Mouse (Mus musculus) ES-E14 (cell line): Measurements from ENCODE around the gene Cenpe.

Source experiments
- HCFC1 ChIP-seq: IDR thresholded peaks from 2 replicates; pipeline ENCODE4 v1.6.1; 2012; ENCODE audit warnings: low read length, inconsistent platforms, borderline replicate concordance; ENCODE audit not compliant: insufficient read depth
- ZC3H11A ChIP-seq: IDR thresholded peaks from 2 replicates; pipeline ENCODE4 v1.6.1; 2012; ENCODE audit warnings: low read depth, mild to moderate bottlenecking, inconsistent platforms, low read length, borderline replicate concordance

GRCm38 (mm10) chr3:135249104-135249503, 36.8 kb downstream of the Cenpe start:
- no peak for TF ChIP-seq HCFC1
- TF ChIP-seq ZC3H11A: no peak
